Mouse (Mus musculus) spleen, adult 12 weeks (tissue): ENCODE results near the gene Sesn2.
A peak's percentile ranks its signal among the peaks of the same experiment; 100 is the strongest.

ENCODE experiments used
- DNase-seq: peaks from one replicate; pipeline ENCODE4 v3.0.0; 2022; ENCODE audit warnings: low spot score

Gene Sesn2

DNA sequence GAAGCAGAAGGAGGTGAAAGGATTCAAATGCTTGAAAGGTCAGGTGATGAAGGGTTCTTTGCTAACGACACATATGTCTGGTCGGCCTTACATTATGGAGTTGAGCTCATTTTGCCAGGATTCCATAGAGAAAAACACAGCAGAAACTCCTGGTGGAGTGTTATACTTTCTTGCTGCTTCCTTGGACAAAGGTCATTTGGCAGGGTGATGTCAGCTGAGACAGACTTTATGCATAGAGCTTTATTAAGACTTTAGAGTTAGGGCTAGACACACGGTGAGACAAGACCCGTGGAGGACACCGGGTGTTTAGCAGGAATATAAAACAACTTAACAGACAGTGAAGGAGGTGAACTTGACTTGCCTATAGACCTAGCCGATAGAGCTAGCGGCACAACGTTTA is 32.5 kb downstream of the Sesn2 start:
- no peak for DNase-seq

DNA sequence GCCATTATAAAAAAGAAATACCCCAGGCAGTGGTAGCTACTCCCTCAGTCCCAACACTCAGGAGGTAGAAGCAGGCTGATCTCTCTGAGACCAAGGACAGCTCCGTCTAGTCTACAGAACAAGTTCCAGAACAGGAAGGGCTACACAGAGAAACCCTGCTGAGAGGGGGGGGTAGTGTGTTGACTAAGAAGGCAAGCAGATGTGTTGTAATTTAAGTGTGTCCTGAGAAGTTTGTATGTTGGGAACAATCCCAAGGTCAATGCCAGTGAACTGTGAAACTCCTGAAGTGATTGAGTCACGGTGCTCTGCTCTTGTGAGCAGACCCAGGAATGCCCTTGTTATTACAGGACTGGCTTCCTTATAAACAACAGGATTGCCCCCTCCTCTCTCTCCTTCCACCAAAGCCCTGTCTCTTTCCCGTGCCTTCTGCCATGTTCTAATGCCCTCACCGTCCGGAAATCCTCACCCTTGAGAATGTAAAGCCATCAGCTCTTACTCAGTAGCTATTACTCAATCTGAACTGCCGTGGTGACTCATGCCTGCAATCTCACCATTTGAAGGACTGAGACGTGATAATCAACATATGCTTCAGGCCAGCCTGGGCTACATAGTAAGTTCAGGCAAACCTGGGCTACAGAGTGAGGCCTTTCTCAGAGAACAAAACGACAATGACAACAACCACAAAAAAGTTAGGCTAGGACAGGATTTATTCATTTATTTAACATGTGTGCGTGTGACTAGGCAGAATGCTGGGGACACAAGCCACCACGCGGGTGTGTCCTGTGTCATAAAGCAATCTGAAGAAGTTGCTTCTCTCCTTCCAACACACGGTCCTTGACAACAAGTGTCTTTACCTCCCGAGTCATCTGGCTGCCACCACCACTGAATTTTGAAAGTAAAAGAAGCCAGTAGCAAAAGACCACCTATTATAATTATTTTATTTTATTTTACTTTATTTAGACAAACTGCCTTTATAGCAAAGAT is 34.1 kb downstream of the Sesn2 start:
- no peak for DNase-seq

DNA sequence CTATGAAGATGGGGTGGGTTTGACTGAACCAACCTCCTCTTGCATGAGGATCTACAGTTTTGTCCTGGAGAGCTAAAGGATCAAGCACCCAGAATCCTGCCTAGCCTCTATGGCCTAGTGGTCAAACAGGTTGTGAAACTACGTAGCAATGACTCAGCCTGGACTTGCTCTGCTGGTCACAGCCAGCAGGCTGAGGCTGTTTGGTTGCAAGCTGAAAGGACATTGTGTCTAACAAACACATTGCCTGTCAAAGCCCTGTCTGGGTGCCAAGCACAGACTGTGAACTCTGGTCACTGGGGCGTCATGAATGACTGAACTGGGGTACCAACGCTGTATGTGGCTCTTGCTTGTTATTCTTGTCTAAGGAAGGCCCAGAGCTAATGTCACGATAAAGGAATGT is 35.7 kb downstream of the Sesn2 start:
- DNase-seq: no peak

DNA sequence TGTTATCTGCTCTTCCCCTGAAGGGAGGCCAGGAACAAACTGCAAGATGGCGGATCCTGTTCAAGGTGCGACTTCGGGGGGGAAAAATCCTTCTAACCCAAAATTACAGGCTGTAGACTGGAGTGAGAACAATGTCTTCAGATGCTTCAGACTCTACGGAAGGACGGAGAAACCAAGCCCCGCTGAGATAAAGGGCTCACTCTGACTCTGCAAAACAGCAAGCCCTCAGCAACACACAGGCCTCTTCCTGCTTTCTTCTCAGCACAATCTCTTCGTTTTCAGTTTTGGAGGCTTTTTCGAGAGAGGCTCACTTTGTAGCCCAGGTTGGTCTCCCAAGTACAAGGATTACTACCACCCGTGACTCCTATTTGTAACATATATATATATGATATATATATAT is 36.9 kb downstream of the Sesn2 start:
- no peak for DNase-seq

DNA sequence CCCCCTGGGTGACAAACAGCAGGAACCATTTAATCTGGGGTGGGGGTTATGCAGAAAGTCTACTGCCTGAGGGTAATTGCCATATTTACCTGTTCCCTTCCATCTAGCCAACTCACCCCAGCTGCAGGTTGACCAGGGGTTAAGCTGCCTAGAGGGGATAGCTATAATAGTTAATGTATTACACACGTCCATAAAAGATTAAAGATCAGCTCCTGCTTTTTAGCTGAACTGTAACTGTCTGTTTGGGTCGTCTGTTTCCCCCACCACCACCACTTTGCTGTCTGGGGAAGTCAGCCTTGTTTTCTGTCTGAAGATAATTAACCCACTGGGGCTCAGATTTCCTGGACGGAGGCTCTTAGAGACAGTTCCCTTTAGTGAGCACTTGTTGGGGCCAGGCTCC is 40.4 kb downstream of the Sesn2 start:
- DNase-seq: no peak

DNA sequence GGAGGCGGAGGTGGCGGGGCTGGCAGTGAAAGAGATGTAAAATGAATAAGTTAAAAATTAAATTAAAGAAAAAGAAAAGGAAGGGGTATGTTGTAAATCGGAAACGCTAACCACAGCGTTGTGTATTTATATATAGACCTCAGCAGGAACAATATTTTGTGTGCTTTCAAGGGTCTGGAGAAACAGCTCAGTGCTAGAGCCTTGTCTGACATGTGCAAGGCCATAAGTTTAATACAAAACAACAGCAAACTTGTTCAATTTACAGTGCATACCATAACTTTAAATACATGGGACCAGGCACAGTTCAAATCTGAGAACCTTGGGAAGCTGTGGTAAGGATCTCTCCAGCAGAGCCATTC is 46.1 kb downstream of the Sesn2 start:
- no peak for DNase-seq

DNA sequence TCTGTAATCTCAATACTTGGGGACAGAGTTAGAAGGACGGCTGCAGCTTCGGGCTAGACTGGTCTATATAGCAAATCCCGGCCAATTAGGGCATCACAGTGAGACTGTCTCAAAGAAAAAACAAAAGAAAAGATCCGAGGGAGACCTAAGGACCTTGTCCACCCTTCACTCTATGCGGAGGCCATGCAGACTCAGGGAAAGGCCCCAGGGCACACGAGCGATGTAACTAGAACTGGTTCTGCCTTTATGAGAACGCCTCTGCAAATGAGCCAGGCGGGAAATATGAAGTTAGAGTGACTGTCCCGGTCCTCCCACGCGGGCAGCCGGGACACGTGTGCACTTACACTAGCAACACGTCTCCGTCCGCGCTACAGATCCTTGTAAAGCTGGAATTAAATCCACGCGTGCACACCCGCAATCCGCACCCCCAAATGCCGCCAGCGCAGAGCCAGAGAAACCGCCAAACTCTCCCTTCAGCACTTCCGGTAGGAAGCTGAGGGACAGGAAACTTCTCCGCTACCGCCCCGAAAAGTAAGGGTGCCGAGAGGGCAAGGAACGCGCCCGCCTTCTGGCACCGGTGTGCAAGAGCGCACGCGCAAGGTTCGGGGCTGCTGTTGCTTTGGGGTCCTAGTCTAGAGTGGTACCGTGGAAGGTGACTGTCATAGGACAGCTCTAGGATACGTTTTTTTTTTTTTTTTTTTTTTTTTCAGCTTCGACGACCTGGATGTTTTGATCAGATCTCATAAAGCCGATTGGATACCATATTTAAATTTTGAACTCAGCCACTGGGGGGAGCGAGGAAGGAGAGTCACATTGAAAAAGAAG is 46.7 kb downstream of the Sesn2 start, which contains the start of gene Med18:
Gene Med18 (minus strand): TSS at position 492 of the 825 bp plus-strand sequence.
- DNase-seq: peak; percentile 88

DNA sequence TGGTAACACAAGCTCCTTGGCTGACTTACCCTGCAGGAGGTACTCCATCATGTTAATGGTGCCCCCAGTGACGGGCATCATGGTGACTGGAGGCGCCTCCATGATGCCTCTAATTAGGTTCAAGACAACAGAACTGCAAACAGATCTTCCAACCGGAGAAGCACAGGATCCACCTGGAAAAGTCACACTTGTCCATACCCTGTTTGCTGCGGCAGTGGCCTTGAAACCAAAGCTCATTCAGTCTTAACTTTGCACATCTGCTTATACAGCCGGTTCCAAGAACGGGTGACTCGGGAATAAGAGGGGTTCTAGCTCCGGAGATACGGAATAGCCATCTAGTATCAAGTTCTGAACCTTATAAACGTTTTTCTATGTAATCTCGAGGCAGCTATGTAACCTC is 47.5 kb downstream of the Sesn2 start:
- DNase-seq: peak; percentile 2

DNA sequence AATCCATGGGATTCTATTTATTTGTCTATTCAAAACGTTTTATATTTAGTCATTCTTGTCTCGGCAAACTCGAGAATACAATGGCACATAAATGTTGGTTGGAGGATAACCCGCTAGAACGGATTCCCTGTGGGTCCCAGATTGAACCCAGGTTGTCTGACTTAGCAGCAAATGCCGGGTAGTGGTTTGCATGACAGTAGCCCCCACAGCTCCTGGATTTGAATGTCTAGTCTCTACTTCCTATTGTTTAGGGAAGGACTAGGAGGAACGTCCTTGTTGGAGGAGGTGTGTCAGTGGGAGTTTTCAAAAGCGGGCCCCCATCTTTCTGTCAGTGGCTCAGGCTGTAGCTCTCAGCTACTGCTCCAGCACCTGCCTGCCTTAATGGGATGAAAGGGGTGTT is 50.1 kb downstream of the Sesn2 start:
- no peak for DNase-seq

DNA sequence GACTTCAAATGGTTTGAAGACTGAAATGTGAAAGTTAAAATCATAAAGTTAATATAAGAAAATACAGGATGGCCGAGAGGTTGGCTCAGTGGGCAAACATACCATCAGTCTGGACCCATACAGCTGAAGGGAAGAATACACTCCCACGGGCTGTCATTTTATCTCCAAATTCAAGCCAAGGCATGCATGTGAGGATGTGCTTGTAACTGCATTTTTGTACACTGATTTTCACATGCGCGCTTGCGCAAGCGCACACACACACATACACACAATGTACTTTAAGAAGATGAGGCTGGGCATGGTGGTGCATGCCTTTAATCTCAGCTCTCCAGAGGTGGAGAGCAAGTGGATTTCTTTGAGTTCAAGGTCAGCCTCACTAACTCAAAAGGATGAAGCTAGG is 54.7 kb downstream of the Sesn2 start:
- no peak for DNase-seq

DNA sequence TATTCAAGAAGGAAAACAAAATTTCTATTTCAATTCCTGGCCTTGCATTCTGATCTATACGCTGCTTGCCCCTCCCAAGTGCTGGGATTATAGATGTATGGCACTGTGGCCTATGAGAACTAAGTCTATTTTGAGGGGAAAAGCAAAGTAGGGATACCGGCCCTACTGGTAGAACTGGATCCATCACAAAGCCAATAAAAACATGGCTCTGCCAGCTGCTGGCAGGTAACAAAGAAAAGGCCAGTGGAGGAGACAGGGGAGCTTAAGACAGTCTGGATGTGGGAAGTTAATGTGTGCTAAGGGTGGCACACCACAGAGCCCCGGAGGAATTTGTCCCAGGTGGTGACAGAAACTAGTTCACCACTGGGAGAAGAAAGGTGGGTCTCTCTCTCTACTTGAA is 55.2 kb downstream of the Sesn2 start:
- DNase-seq: no peak

DNA sequence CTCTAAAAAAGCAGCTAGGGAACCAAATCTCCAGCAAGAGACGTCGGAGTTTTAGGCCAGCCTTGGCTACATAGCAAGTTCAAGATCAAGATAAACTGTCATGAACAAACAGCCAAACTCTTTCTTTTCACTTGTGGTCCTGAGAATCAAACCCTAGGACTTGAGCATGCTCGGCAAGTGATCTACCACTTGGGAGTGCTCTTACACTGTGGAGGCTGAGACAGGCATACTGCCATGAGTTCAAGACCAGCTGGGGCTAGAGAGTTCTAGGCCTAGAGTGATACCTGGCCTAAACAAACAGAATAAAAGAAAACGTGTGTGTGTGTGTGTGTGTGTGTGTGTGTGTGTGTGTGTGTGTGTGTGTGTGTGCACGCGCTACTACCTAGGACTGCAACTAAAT is 56.1 kb downstream of the Sesn2 start:
- DNase-seq: no peak

DNA sequence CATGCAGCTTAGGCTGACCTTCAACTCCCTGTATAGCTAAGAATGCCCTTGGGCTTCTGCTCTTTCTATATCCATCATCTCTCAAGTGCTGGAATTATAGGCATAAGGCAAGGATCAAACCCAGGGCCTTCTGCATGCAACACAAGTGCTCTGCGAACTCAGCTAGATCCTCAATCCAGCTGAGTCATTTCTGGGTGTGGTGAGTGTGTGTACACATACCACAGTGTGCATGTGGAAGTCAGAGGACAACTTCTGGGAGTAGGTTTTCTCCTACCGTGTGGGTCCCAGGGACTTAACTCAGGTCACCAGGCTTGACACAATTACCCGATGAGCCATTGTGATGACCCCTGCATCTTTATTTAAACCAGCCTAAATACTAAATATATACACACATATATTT is 60.5 kb downstream of the Sesn2 start:
- no peak for DNase-seq

DNA sequence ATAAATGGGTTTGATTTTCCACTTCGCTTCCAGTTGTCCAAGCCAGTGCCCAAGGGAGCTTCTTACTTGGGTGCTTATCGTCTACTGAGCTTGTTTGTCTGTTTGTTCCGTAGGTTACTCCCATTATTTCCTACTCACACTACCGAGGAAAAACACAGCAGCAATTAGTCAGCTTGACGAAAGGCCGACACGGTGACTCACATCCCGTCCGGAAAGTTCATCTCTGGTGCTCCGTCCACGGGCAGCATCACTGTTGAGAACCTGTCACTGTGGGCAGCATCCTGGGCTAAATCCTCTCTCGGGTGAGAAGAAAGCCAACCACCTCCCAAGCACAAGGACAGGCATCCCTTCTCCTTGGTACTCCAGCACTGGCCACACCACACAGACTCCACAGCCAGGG is 64.2 kb downstream of the Sesn2 start:
- DNase-seq: no peak

DNA sequence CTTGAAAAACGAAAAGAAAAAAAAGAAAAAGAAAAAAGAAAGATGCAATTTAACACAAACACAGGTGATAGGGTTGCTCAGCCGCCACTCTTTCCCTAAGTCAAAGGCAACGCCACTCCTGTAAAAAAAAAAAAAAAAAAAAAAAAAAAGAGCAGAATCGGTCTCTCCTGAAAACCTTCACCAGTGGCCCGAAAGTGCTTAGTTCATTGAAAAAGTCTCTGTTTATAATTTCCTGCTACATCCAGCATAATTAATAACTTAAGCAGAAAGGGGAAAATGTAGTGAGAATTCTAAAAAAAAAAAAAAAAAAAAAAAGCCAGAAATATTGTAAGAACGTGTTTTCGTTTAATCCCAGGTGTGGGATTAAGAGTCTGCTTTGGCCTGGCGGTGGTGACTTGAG is 65.8 kb downstream of the Sesn2 start:
- DNase-seq: no peak
